Mouse (Mus musculus) adrenal gland, postnatal 4 days (tissue): ENCODE measurements around the gene Bcas3. TPM values are rescaled to one million over a fixed set of nuclear protein-coding genes. Genes with fewer than 3 reads are reported as not detected.
"Not testable (repeated sequence)": the region's sequence is repeated elsewhere in the genome, so short reads cannot be mapped to it uniquely, and the experiment has no call there.

ENCODE experiments used
- DNase-seq, 2 experiments: peaks; one replicate each; pipeline ENCODE4 v3.0.0; 2021 to 2022; ENCODE audit warnings: low spot score in 2 of 2, mixed read lengths in 2 of 2
- total RNA-seq, 2 experiments: library from RNA; stranded (reverse); gene quantifications; 2 replicates each; pipeline ENCODE4 v1.2.3; 2021

The Bcas3 gene
- total RNA-seq, 2 experiments from 2014 or later, result 43.8 to 43.9 TPM

DNA sequence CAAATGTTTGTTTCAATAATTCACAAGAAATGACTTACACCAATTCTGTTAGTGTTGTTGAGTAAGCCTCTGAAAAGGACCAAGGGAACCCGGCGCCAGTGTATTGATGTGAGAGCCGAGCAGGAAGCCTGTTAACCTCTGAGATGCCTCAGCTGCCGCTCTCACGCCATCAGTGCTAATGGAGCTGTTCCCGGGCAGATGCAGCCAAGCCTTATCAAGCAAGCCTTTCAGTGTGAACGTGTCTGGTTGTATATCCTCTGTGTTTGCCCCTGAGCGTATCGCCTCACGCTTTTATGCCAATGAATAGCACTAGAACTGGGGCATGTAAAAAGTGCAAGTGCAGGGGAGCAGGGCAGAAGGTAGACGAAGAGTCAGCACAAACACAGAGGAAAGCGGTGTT is 121.4 kb downstream of the Bcas3 start:
- no peak for DNase-seq

DNA sequence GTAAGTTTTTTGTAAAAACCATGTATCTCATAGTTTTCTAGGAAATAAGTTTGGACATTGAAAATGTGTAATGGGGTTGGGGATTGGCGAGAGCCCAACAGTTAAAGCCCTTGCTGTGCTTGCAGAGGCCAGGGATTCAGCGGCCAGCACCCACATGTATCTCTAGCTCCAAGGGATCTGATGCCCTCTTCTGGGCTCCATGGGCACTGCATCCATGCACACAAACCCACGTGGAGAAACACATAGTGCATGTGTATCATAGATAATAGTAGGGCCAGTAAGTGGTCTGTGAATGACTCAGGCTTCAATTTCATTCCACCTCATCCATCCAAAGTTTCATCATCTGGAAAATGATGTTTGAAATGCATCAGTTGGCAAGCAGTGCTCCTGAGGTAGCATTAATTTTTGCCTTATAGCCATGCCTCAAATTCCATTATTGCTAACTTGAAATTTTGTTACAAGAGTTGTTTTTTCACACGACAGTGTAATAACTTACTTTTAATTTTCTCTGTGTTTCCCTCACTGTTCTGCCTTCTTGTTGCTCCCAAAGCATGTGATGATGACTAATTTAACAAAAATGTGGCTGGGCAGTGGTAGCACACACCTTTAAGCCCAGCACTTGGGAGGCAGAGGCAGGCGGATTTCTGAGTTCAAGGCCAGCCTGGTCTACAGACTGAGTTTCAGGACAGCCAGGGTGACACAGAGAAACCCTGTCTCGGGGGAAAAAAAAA is 129.9 kb downstream of the Bcas3 start:
- no peak for DNase-seq

DNA sequence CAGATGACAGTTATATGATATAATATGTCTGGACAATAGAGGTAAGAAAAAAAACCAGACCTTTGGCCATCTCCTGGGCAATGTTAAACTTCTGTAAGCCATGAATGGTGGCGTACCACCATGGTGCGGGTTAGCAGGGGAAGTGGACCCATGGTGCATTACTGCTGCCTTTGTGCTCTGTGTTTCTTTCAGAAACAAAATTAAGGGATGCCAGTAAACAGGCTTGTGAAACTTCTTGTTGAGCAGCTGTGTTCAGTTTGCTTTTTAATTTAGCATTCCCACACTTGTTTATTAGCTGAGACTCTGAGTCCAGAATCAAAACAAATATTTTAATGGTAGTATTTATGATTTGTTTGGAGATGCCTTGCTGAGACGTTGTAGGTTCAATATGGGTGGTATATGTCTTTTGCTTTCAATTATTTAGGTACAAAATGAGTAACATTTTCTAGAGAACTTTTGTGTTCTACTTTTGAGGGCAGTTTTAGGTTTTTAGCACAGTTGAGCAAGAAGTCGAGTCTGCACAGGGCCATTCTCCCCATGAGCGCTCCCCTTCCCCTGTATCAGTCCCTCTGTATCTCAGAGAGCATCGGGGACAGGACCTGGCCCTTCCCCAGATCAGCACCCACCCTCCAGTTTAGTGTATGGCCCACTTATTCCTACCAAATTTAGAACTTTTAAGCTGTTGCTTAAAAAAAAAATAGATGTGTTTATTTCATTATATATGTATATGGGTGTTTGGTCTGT is 132.4 kb downstream of the Bcas3 start:
- DNase-seq, result no peak

DNA sequence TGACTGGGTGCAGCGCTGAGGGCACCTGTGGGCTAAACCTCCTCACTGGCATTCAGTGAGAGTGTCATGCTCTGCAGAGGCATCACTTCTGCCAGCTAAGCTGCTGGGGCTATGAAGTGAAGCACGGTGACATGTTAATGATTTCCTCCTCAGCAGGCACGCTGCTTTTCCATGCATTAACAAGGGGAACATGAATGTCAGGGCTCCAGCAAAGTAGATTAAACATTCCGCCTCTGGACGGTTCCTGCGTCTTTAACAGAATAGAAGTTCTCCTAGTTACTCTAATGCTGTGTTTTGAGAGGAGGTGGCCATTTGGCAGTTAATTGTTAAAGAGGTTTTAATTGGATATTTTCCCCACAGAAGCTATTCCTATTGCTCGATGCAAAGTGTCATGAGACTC is 134.5 kb downstream of the Bcas3 start:
- no peak for DNase-seq

DNA sequence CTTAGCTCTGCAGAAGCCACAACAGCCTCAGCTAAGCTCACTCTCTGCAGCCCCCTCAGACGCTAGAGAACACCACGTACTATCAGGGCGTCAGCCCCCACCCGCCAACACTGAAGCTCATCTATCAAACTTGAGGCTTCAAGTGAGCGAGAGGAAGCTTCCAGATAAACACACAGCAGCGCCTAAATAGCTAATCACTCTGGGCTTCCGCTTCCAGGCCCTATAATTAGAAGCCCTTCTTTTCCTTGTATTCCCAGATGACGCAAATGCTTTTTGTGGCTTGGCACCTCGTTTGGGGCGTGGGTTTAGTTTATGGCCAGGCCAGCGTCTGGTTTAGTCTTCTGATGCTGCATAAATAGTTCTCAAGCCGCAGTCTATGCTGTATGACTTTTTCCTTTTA is 139.3 kb downstream of the Bcas3 start:
- DNase-seq, result peak in 1 of 2 experiments; percentile 10

DNA sequence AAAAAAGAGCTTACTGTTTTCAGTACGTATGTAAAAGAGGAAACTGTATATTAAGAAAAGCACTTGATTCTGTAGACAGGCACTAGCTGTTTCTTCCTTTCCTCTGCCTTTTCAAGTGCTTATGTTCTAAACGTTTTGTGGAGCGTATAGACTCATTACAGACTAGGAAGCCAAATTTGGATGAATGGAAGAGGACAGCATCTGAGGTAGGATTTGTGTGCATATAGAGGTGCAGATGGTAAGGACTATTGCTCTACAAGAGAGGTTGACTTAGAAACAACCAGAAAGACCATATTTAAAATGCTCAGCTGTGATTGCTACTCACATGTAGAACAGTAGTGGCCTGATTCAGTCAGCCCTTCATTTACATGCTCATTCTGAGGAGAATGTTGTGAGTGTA is 139.7 kb downstream of the Bcas3 start:
- no peak for DNase-seq

DNA sequence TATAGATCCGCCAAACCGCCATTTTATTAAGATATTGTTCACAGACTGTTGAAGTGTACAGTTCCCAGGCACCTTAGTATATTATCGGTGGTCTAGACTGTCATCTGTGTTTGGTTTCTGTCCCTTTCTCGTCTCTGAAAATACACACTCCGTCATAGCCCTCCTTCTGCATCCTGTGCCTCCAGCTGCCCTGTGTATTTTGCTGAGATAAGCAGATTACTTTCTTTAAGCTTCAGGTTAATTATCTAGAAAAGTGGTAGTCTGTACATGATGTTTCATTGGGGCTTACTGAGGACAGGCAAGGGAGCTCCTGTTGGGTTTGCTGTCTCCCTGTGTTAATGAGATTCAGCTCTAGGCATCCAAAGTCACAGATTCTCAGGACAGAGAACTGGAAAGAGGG is 146.6 kb downstream of the Bcas3 start:
- DNase-seq, result no peak

DNA sequence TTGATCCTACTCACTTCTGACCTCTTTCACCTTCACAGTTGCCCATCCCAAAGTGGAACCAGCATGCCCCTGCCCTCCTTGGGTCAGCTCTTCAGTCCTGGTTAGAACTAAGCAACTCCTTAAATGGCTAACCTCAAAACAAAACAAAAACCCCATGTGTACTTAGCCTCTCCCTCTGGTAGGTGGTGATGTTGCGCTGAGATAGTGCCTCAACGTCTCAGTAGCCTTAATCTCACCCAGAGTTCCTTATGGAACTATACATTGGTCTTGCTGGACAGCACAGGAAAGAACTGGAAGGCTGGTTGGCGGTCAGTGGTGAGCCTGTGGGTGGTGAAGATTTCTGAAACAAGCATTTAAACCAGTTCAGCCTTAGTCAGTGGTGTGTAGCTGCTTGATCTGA is 149.1 kb downstream of the Bcas3 start:
- no peak for DNase-seq

DNA sequence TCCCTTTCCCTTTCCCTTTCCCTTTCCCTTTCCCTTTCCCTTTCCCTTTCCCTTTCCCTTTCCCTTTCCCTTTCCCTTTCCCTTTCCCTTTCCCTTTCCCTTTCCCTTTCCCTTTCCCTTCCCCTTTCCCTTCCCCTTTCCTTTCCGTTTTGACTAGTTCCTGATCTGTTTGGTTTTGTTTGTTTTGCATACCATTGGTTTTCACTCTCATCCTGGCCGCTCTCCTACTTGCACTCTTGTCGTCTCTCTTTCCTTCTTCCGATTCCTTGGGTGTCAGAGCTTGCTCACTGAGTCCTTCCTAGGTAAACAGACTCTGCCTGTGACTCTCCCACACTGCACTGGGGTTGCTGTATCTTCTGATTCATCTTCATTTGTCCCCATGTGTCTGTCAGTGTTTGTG is 151.8 kb downstream of the Bcas3 start:
- not testable (repeated sequence) for DNase-seq

DNA sequence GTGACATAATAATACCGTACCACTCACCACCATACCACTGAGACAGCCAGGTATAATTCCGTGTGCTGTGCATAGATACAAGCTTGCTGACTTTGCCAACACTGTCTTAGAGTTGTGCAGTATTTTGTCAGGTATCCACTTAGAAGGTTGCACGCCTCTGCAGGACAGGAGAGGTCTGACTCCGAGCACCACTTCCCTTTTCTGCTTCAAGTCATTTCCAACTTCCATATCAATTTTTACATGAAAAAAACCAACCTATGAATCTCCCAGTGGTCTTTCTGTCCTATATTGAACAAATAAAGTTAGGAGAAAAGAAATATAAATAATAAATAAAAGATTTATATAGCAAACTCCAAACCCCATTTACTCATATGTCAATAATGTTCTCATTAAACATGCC is 152.8 kb downstream of the Bcas3 start:
- no peak for DNase-seq

DNA sequence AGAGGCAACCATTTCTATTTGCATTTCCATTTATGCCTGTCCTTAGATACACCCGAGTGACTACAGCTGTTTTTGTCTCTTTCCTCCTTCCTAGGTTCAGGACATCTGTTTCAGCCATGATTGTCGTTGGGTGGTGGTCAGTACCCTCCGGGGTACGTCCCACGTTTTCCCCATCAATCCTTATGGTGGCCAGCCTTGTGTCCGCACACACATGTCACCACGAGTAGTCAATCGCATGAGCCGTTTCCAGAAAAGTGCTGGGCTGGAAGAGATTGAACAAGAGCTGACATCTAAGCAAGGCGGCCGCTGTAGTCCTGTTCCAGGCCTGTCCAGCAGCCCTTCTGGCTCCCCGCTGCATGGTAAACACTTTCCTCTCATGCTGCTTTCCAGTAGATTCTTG is 156.4 kb downstream of the Bcas3 start:
- DNase-seq, result no peak

DNA sequence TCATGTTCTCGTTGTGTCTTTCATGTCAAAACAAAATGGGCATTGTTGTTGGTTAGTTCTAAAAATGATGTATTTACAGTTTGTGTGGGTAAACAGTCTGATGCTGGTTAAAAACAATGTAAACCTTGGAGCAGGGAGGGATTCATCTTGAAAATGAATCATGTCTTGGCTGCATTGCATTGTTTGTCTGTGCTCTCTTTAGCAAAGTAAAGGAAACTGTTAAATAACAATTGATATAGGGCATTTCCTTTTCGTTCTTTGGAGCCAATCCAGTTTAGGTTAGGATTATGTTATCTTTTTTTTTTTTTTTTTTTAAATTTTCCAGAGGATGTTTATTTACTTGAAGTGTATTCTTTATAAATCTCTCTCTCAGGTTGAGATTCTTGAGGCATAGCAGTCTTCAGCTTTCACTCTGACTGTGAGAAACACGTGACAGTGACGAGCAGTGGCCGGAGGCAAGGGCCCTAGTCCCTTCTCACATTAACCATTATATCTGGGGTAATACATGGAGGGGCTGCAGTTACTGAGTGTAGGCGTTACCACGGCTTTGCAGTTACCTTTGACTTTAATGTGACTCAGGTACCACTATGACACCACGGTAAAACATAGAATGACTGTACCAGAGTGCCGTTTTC is 158.4 kb downstream of the Bcas3 start:
- no peak for DNase-seq

DNA sequence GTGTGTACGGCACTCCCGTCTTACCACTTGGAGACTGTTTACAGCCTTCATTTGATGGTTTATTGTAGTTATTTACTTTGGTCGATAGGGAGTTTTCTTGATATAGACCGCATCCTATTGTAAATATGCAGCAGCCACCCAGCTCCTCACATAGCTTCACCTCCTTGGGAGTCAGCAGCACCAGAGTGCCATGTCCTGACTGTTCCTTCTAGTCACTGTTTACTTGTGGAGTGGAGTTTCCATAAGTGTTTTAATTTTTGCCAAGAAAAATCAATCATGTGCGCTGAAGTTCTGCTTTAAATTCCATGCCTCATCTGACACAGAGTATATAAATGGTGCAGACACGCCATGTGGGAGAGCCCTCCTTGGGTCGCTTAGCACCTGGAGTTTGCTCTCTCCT is 163.8 kb downstream of the Bcas3 start:
- no peak for DNase-seq

DNA sequence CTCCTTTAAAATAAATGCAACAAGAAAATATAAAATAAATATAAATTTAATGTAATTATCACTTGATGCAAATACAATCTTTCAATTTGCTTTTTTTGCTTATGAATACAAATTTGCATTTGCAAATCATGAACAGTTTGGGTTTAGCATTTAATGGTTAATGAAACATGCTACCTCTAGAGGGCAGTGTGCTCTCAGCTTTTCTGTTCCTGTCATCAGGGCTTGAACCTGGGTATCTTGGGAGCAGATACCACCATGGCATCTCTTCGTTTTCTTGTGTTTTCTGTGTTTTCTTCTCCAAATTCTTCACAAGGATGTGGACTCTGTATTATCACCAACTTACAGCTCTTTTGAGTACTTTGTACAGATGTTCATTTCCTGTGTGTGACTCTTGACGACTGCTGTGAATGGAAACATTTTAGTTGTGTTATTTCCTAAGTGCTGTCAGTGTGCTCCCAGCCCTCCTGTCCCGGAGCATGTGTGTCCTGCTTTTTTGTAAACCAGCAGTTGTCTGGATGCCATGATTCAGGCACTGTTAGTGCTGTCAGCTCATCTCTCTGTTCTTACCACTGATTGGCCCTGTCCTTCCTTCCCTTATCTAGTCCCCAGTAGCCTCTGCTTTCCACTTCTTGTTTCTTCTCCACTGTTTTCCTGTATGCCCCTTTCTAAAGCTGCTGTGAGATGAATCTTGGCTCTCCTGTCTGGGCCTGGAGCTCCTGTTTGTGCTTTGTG is 165.2 kb downstream of the Bcas3 start:
- no peak for DNase-seq

DNA sequence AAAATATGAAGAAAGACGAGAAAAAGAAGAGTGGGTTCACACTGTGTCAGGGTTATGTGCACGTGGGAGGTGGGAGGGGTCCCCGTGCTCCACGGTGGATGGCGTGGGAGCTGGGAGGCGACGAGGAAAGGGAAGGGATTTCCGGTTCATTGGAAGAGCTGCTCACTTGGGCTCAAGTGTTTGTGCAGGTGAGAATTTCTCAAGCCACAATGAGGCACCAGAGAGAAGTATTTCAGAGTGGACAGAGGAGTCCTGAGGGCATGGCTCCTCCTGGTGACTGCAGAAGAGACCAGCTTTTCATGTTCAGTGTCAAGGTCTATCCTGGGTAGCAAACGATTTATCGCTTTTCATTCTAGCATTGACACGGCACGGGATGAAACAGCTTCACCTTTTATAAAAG is 167.3 kb downstream of the Bcas3 start:
- no peak for DNase-seq

DNA sequence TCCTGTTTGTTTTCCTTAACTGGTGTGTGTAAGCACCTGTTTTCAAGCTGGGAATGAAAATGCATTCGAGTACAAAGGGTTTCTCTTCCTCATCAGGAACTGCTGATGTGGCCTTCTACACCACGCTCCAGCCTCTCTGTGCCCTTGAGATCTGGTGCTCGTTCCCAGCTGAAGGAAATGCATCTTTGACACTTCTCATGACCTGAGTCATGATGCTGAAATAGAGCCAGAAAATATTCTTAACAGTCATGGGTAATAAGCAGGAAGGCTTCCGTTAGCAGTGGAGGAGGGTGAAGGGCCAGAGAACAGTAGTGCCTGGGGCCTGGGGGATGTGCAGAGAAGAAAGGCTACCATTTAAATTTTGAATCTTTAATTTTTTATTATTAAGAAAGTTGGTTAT is 168.0 kb downstream of the Bcas3 start:
- DNase-seq, result no peak

DNA sequence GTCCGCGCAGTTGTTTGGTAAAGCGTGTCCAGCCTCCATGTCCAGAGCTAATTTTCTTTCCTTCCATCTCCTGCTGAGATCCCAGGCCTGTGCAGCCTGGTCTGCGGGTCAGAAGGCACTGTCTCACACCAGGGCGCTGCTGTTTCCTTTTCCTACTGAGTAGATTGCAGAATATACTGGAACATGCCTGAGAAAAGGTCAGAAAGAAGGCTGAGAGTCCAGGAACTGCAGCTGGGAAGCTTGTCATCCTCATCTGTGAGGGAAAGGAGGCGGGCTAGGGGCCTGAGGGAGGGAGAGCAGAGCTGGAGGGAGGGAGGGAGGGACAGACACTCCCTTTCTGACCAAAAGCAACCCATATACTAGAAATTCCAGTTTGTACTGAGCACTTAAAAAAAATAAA is 170.7 kb downstream of the Bcas3 start:
- DNase-seq, result no peak

DNA sequence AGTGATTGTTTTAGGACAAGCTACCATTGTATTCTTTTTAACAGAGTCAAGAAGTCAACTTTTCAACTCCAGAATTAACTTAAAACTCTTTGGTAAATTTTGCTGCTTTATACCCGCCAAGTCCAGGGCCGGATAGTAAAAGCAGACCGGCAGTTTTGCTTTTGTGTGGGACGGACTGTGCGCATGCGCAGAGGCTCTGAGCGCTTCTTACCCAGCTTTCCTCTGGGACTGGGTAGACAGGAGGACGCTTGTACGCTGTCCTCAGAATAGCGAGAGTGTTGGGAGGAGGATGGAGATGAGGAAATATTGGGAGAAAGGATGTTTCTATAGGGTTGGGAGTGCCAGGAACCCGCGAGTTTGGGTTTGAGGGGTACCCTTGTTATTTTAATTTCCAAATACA is 171.2 kb downstream of the Bcas3 start:
- peak in 1 of 2 experiments; percentile 48 for DNase-seq

DNA sequence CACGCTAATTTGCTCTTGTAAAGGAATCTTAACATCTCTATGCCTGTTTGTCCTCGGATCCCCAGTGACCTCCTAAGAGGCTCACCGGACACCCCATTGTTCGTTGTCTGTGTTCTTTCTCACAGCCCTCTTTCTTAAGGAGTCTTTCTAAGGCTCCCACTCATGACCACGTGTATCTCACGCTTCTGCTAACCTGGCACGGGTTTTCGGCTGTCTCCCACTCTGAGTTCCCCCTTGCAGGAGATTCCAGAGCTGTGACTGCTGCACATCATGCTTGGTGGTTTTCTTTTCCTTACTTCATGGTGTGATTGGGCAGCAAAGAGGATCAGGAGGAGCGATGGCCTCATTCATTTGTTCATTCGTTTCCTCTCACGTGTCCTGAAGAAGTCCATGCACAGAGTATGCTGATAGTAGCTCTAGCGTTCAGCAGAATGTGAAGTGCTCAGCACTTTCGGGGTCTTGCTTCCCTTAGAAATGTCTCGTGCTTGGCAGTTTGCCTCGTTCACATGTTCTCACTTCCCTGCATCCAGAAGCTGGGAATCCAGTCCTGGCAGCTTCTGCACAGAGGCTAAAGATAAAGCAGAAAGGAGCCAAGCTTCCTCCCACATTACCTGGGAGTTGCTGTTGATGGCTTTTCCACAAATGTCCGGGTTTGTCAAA is 172.0 kb downstream of the Bcas3 start:
- no peak for DNase-seq

DNA sequence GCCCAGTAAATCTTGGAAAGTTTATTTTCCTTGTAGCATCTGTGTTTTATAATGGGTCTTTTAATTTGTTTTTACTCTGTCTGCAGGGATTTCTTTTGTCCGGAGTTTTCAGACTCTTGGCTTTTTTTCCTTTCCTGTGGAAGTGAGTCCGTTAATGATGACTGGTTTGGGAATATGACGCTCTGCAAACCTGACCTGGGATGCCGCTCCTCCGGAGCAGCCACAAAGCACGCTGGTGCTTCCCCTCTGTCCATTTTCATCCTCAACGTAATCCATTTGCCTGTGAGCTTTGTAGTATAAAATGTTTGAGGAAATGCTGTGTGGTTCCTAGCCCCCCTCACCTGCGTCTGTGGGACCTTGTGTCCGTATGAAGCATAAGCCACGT is 172.5 kb downstream of the Bcas3 start:
- no peak for DNase-seq
